Mouse (Mus musculus): ENCODE measurements around the gene Fam136a.
"Not testable (repeated sequence)": the region's sequence is repeated elsewhere in the genome, so short reads cannot be mapped to it uniquely, and the experiment has no call there.

Fam136a gene

GRCm38 (mm10) chr6:86365371-86366124, at the start of gene Fam136a:
Fam136a (plus strand) TSS chr6:86365646.
- peak; percentile 98 for DNase-seq (ENCODE audit: low read depth)

- no peak for DNase-seq (ENCODE audit: low read depth)
Measured at GRCm38 (mm10) chr6:86317066-86317465, 48.4 kb upstream of the Fam136a start.

GRCm38 (mm10) chr6:86318855-86319254, 46.6 kb upstream of the Fam136a start:
- no peak for DNase-seq (ENCODE audit: low read depth)

- no peak for DNase-seq (ENCODE audit: low read depth)
Measured at GRCm38 (mm10) chr6:86322031-86322563, 43.3 kb upstream of the Fam136a start.

GRCm38 (mm10) chr6:86322991-86323390, 42.5 kb upstream of the Fam136a start:
- DNase-seq (ENCODE audit: low read depth): no peak

GRCm38 (mm10) chr6:86324400-86324799, 41.0 kb upstream of the Fam136a start:
- DNase-seq (ENCODE audit: low read depth): no peak

GRCm38 (mm10) chr6:86325646-86326045, 39.8 kb upstream of the Fam136a start:
- DNase-seq (ENCODE audit: low read depth): no peak

GRCm38 (mm10) chr6:86326866-86327265, 38.6 kb upstream of the Fam136a start:
- DNase-seq (ENCODE audit: low read depth): no peak

GRCm38 (mm10) chr6:86328369-86328768, 37.1 kb upstream of the Fam136a start:
- no peak for DNase-seq (ENCODE audit: low read depth)

- no peak for DNase-seq (ENCODE audit: low read depth)
Measured at GRCm38 (mm10) chr6:86329943-86330342, 35.5 kb upstream of the Fam136a start.

- DNase-seq (ENCODE audit: low read depth): no peak
Measured at GRCm38 (mm10) chr6:86335121-86335849, 30.2 kb upstream of the Fam136a start.

GRCm38 (mm10) chr6:86335860-86336259, 29.6 kb upstream of the Fam136a start:
- DNase-seq (ENCODE audit: low read depth): no peak

GRCm38 (mm10) chr6:86336340-86336739, 29.1 kb upstream of the Fam136a start:
- DNase-seq (ENCODE audit: low read depth): not testable (repeated sequence)

- no peak for DNase-seq (ENCODE audit: low read depth)
Measured at GRCm38 (mm10) chr6:86343656-86344055, 21.8 kb upstream of the Fam136a start.

- DNase-seq (ENCODE audit: low read depth): no peak
Measured at GRCm38 (mm10) chr6:86346063-86346462, 19.4 kb upstream of the Fam136a start.

GRCm38 (mm10) chr6:86349257-86349656, 16.2 kb upstream of the Fam136a start:
- DNase-seq (ENCODE audit: low read depth): peak; percentile 50

GRCm38 (mm10) chr6:86354948-86355347, 10.5 kb upstream of the Fam136a start:
- no peak for DNase-seq (ENCODE audit: low read depth)

GRCm38 (mm10) chr6:86356956-86357355, 8.5 kb upstream of the Fam136a start:
- no peak for DNase-seq (ENCODE audit: low read depth)

- no peak for DNase-seq (ENCODE audit: low read depth)
Measured at GRCm38 (mm10) chr6:86360691-86361090, 4.8 kb upstream of the Fam136a start.

- DNase-seq (ENCODE audit: low read depth): peak; percentile 22
Measured at GRCm38 (mm10) chr6:86361373-86361772, 4.1 kb upstream of the Fam136a start.

GRCm38 (mm10) chr6:86364442-86365141, 854 bp upstream of the Fam136a start:
- peak; percentile 89 for DNase-seq (ENCODE audit: low read depth)

- no peak for DNase-seq (ENCODE audit: low read depth)
Measured at GRCm38 (mm10) chr6:86366125-86366852, 843 bp downstream of the Fam136a start.
